Mouse (Mus musculus): ENCODE measurements around the gene Prkra.
A peak's percentile ranks its signal among the peaks of the same experiment; 100 is the strongest.

GRCm38 (mm10) chr2:76674725-76675427 lies 27.1 kb upstream of the Prkra start, which contains the start of gene Plekha3:
- TF ChIP-seq CTCF (IDR thresholded peaks at IDR 0.05; ENCODE audit: insufficient read depth, low read length), result no peak
- TF ChIP-seq POLR2A (IDR thresholded peaks at IDR 0.05; ENCODE audit: borderline replicate concordance, extremely low read depth, low read depth, low read length), result peak; percentile 60; the same call in 1 of the 2 replicates

Measured in lung, adult 2 months (tissue).